Mouse (Mus musculus) heart, adult 8-10 months (tissue): ENCODE measurements around the gene Pgf. TPM values are rescaled to one million over a fixed set of nuclear protein-coding genes. Genes with fewer than 3 reads are reported as not detected.
"Not testable (repeated sequence)": the region's sequence is repeated elsewhere in the genome, so short reads cannot be mapped to it uniquely, and the experiment has no call there.

ENCODE experiments used
- DNase-seq: peaks from one replicate; pipeline ENCODE4 v3.0.0; 2022; ENCODE audit warnings: low spot score
- total RNA-seq, 4 experiments: library from RNA; stranded (reverse); gene quantifications; 2 replicates each; pipeline ENCODE4 v1.2.4; 2022

The Pgf gene
- total RNA-seq, 4 experiments from 2014 or later: 3.7 to 5.1 (median 4.1) TPM

DNA sequence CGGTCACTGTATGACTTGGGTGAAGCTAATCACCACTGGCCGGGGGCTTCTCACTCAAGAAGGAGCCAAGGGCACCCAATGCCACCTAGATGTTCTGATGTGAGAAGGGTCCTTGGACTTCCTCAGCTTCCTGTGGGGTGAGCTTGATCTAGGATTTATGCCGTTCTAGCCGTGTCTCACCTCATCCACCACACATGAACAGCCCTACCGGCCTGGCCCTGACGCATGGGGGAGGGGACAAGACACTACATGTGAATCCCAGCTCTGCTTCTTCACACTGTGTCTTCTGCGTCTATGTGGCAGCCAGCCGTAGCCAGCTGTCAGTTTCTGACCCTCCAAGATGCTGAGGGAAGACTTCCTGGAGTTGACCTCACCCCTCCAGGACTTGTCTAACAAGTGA lies 18.8 kb downstream of the Pgf start:
- no peak for DNase-seq

DNA sequence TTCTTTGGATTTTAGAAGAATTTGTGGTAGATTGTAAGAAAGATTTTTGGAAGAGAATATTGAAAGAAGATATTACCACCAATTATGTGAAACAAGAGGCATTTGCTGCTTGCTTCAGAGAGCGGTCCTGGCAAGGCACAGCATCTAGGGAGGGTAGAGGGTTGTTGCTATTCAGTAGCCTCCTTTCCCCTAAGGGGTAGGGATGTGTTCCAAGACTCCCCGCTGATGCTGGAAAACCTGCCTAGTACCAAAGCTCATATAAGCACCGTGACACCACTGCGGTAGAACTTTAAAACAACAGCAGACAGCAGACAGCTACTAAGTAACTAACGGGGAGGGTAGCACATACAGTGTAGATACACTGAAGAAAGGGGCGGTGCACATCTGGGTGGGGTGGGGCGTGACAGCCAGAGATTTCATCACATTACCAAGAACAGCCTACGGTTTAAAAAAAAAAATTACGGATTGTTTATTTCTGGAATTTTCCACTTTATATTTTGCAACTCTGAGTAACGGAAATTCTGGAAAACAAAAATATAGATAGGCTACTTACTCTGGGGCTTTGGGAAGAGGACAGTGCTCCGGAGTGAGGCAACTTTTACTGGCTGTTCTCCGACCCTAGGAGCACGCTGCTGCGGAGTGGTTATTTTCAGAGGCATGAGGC lies 19.7 kb downstream of the Pgf start:
- no peak for DNase-seq

DNA sequence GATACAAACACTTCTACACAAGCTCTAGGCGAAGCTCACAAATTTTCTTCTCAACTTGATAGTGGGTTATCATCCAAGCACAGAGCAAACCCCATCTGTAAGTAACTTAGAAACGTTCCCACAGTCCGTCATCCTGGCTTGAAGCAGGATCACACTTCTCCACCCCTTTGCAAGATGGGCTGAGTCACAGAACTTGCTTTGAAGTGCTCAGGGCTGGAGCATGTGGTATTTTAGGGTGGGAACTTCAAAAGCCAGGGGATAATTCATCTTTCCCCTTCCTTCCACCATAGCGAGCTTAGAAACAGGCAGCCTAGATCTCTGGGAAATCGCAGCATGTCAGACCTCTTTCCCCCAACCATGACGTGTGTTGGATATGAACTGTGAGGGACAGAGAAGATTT lies 21.3 kb downstream of the Pgf start:
- DNase-seq: no peak

DNA sequence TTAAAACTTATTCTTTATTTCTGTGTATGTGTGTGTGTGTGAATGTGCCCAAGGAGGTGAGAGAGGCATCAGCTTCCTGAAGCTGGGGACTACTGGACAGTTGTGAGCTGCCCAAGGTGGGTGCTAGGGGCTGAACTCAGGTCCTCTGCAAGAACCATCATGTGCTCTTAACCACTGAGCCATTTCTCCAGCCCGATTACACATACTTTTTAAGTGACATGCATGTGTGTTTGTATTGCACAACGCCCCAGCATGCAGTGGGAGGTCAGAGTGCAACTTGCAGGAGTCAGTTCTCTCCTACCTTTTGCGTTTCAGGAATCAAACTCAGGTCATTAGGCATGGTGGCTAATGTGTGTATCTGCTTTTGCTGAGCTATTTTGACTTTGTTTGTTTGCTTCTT lies 24.6 kb downstream of the Pgf start:
- DNase-seq: no peak

DNA sequence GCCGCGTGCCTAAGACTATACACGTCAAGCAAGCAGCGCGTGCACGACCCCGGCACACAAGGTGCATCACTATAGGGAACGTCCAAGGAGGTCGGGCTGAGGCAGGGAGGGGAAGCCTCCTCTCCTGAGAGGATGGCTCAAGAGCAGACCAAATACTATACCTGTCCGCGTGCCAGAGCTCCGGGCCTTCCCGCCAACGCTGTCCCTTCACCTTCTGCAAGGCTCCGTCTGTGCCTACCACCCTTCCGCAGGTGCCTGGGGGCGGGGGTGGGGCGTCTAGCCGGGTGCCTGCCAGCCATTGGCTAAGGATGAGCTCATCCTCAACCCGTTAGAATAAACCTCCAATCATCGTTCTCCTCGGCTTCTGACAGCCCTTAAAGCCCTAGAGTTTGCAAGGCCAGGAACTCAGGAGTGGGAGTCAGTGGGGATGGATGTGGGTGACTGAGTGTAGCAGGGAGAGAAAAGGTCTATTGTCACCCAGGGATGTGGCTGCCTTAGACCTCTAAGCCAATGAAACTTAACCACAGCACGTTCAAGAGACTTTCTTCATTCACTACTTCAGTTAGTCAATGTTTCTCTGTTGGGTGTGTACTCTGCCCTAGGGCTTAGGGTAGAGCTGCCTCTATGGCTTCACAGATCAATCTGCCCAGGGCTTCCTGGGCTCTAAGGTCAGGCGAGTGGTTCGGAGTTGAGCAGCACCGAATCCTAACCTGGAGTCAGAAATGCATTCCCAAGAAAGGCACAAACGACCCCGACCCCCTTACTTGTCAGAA lies 26.4 kb downstream of the Pgf start, which contains the start of gene Rps6kl1:
Gene Rps6kl1 (minus strand): TSS at position 263 of the 773 bp plus-strand sequence.
- no peak for DNase-seq

DNA sequence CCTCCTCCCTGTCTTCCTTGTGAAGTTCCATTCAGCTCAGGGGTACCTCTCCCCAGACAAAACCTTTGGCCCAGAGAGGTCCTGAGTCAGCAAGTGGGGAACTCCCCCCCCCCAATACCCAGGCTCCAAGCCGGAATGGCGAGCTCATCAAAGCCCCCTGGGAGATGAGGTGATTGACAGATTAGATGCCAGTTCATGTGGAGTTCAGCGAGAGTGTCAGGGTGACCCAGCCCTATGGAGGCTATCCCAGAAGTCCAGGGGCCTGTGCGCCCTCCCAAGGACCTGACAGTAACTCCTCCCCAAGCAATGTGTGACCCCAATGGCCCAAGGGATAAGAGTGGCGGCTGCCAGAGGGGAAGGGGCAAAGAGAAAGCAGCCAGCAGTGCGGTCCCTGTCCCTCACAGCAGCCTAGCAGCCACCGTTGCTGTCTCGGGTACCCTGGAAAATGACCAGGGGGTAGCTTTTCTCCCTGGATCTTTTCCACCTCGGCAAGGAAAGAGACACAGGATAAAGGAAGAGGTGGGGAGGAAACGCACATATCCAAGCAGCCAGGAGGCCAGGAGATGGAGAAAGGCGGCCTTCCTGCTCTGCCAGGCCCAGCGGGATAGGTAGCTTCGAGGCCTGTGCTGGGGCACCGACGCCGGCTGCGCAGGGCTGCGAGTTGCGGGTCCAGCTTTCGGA lies 27.1 kb downstream of the Pgf start:
- DNase-seq: no peak

DNA sequence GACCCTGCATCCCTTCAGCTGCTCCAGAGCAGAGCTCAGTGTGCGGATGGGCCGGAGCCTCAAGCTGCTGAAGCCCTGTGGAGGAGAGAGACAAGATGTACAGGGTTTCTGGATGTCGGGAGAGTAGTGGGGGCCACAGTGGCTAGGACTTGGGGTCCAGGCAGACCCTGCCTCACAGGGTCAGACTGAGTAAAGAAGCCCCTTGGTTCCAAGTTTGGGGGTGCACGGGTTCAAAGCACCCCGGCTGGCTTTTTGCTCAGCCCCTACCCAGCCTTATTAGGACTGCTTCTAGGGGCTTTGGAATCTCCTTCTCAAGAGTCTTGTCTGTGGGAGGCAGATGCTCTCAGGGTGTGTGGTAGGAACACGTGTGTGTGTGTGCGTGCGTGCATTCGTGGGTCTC lies 30.7 kb downstream of the Pgf start:
- no peak for DNase-seq

DNA sequence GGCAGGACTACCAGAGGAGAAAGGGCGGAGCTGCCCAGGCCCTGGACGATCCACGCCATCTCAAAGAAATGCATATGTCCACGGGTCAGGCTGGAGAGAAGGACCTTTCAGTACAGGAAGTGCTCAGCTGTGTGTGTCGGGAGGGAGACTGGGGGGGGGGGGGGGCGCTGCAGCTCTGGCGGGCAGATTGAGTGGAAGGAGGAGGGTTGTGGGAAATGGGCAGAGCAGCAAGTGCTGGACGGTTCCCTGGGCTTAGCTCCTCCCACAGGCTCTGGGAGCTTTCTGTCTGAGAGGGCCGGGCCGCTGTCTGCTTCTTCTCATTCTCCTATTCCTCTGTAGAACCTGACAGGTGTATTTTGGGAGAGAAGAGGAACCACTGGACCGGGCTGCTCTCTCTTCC lies 31.2 kb downstream of the Pgf start:
- no peak for DNase-seq

DNA sequence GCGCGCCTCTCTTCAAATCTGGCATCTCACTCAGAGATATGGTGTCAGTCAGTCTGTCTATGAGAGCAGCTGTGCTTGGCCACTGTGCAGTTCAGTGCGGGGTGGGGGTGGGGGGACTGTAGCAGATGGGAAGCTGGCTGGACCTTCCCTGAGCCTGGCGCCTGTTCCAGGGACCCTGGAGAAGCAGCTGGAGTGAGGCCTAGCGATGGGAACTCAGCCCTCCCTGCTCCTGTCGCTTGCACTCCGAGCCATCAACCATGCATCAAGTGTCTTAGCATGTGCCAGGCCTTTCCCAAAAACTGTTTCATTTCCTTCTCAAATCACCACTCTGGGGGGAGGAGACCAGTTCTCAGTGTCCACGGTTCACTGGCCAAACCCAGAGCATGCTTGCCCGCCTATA lies 32.0 kb downstream of the Pgf start:
- peak; percentile 55 for DNase-seq

DNA sequence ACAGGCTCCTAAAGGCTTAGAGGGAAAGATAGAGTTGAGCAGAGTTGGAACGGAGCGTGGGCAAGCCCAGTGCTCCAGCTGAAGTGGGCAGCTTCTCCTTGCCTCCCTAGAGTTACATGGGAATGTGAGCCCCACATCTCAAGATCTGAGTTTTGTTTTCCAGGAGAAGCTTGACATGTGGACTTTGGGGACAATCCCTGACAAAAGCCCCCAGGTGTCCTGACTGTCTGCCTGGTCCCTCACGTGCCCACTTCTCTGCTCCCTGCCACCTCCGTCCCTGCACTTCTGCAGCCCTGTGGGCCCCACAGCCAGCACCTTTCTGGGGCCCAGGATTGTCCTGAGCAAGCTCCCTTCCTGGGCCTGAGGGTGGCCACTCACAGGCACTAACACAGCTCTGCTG lies 32.8 kb downstream of the Pgf start:
- no peak for DNase-seq

DNA sequence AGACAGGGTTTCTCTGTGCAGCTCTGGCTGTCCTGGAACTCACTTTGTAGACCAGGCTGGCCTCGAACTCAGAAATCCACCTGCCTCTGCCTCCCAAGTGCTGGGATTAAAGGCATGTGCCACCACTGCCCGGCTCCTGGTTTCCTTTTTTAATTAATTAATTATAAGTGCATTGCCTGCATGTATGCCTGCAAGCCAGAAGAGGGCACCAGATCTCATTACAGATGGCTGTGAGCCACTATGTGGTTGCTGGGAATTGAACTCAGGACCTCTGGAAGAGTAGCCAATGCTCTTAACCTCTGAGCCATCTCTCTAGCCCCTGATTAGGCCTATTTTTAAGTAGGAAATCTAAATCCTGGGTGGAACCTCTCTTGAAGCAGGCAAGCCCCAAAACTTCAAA lies 33.3 kb downstream of the Pgf start:
- not testable (repeated sequence) for DNase-seq

DNA sequence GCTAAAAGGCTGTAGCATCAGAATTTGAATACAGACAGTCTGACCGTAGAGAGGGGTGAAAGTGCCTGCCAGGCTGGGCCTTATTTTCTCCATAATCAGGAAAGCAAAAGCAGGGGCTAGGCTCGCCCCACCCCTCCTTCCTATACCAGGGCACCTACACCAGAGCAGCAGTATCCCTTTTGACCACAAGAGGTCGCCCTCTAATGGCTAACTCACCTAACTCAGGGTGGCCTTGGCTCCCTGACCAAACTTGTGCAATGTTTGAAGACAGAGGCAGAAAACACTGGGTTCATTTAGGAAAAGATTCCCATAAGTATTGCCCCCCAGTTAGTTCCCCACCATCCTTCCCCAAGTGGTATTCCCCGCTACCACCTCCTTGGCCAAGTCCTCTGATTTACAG lies 34.8 kb downstream of the Pgf start:
- DNase-seq: peak; percentile 87

DNA sequence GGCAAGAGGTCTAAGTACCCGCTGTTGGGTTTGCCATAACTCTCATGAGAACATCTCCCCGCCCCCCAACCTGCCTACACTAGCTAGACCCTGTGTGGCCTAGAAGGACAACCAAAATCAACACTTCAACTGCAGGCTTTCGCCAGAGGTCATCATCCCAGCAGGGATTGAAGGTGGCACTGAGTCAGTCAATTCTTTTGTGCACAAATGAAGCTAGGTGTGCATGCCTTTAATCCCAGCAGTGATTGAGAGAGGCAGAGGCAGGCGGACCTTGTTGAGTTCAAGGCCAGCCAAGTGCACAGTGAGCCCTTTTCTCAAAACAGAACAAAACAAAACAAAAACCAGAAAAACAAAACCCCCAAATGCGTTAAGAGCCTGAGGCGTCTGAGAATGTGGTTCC lies 36.5 kb downstream of the Pgf start:
- no peak for DNase-seq

DNA sequence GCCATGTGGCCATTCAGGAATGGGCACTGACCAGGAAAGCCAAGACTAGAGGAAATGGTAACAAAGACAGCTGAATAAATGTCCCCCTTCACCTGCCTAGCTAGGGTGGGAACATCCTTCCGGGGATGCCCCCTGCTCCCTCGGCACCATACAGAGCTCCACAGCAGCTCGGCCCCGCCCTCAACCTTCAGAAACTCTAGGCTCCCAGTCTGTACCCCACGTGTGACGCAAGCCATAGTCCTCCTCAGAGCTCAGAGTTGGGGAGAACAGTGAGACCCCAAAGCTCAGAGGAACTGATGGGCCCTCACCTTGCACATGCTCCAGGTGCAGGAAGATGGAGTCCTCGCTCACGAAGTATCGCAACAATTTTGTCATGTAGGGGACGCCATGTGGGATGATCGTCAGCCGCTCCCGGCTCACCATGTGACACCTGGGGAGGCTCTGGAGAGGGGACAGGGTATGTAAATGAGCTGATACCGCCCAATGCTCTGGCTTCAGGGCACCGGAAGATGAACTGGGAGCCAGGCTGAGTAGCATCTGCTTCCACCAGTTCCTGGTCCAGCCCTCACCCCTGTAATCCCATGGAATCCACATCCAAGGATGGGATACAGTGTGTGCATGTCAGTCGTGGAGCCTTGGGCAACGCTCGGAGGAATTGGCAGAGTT lies 37.4 kb downstream of the Pgf start:
- no peak for DNase-seq

DNA sequence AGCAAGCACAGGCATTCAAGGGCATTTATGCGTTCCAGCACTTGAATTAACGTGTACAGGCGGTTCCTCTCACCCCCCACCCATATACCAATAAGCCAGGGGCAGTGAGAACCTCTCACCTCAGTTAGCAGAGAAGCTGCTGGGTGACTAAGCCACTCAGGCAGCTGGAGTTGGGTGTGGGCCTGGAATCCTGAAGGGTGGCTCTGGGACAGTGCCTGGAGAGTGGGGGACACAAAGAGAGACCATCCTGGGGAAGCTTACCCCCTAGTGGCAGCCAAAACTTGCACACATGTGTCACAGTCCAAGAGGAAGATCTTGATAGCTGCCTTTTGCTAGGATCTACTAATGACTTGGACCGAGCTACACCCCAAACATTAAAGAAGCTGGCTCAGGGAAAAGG lies 41.0 kb downstream of the Pgf start:
- DNase-seq: no peak

DNA sequence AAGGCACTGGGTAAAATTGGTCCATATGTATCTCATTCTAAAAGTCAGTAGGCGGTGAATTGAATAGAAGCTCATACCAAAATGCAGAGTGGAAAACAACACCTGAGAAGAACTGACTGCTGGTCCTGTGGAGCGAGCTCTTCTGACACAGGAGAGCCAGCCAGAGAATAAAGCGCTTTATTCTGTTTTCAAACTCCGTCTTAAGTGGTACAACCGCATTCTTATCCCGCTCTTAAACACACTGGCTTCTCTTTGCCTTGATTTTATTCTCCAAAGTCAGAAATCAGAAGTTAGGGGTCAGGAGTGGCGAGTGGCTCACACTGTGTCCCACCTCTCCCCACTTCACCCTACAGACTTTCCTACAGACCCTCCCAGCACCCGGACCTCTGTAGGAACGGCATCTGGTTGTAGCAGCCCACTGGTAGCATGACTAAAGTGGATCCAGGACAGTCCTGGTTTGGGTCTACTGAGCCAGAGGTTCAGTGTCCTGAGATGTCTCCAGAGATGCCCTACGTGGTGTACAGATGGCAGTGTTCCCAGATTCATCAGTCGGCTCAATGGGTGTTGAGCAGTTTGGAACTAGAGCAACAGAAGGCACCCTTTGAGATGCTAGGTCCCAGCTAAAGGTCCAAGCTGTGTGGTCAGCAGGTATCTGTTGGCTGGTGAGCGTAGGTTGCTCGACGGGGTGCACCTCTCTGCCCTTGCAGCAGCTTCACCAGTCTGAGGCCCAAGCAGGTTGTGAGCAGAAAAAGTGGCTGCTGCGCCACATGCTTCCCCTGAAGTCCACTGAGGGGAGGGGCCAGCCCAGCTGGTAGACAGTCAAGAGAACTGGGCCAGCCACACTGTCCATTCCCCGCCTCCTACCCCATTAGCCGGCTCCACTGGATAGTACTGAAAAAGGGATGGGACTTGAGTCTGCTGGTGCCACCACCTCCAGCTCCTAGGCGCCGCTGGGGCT lies 41.8 kb downstream of the Pgf start:
- DNase-seq: no peak

DNA sequence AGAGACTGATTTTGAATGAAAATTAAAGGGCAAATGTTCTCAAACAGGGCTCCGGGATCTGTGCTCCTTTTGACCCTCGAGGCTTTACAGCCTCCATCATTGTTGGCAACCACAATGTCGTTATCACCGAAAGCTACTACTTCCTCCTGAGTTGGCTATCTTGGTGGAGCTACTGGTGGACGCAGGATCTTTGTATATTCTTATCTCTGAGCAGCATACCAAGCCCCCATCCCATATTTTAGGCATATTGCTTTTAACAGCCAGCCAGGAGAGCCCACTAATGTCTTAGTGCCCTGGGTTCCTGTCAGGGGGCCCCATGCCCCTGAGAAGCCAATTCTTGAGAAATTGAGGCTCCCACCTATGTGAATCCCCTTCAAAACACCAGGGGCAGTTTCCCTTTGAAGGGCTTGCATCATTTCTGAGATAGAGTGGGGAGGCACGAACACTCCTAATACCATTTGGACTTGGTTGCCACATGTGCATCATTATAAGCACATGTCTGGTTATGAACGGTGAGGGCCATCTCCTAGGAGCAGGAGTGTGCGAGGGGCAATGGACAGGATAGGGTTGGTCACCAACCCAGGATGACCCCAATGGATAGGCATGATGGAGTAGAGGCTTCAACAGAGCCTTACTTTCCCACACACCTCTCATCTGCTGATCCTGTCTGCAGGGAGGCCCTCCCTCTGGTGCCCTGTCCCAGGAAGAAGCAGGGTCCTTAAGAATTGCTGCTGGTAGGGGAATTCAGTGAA lies 43.4 kb downstream of the Pgf start:
- no peak for DNase-seq

DNA sequence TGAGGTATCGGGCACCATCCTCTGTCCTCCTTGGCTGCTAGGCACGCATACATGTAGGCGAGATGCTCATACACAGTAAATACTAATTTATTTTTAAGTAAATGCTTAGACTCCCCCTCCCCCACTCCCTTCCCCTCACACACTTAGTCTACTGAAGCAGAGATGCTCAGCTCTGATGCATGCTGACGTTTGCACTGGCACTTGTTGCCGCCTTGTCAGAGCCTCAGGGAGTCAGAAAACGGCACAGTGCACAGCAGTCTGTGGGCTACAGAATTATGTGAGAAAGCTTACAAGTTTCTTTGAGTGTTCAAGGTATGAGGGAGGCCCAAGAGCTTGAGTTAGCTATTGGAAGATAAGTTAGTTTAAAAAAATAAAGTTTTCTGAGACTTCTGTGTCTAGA lies 46.2 kb downstream of the Pgf start:
- no peak for DNase-seq

DNA sequence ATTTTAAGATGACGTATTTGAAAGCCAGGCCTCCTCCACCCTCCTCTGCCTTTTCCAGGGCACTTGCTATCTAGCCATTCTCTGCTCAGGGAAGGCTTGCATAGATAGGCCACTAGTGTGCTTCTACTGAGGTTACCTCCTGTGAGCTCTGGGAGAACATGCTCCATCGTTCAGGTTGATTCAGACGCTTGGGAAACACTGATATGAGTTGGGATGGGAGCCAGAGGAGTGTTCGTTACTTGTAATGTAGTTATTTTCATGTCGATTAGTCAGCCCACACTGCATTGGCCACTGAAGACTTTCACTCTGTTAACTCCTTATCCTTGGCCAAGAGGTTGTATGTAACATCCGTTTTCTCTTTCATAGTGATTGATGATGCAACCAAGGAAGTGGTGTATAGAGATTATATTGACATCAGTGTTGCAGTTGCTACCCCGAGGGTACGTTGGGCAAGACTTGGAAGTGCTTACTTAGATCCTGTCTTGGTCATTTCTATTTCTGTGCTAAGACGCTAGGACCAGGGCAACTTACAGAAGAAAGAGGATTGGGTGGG lies 48.1 kb downstream of the Pgf start:
- DNase-seq: no peak

DNA sequence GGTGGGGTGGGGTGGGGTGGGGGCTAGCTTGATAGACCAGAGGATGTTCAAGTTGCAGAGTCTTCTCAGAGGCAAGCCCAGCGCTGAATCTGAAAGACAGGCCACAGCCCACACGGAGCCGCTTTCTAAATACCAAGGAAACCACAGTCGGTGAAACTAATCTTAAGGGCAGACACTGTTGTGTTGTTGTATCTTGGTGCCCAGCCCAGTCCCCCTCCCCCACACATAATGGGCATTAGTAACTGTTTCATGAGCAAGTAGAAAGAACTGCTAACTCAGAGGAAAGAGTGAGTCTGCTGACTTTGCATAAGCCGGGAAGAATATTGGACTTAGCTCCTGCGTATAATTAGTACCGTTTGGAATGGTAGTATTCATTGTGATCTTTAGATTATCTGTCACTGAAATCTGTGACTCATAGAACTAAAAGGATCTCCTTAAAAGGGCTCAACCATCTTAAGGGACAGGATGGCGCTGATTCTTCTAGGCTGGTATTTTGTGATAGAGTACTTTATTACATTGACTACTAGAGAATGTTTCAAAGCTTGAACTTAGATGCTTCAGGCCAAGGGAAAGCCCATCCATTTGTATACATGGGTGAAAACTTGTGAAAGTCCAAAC lies 50.5 kb downstream of the Pgf start:
- DNase-seq: no peak
